Mouse (Mus musculus) kidney, embryonic 14.5 days (tissue): ENCODE measurements around the gene Pttg1ip. TPM values are rescaled to one million over a fixed set of nuclear protein-coding genes. Genes with fewer than 3 reads are reported as not detected.

ENCODE experiments used
- ATAC-seq: fragments of 200-750 bp; cut with Nextera tagmentation; 2 replicates; pipeline ENCODE4 v1.8.0; 2017; ENCODE audit warnings: moderate number of reproducible peaks, mild to moderate bottlenecking, moderate TSS enrichment, moderate library complexity; ENCODE audit not compliant: low FRiP score, low TSS enrichment
- H3K27ac ChIP-seq: fragments of 300-500 bp; sonication (generic); 2 replicates; pipeline ENCODE4 v1.5.1; 2014; ENCODE audit warnings: low read depth, mild to moderate bottlenecking, low read length, moderate library complexity, mixed read lengths
- H3K27me3 ChIP-seq: fragments of 300-500 bp; sonication (generic); 2 replicates; pipeline ENCODE4 v1.6.1; 2014; ENCODE audit warnings: mild to moderate bottlenecking, low read length; ENCODE audit not compliant: control insufficient read depth, insufficient read depth
- H3K36me3 ChIP-seq: fragments of 300-500 bp; sonication (generic); 2 replicates; pipeline ENCODE4 v1.6.1; 2014; ENCODE audit warnings: low read length, mixed read lengths; ENCODE audit not compliant: control insufficient read depth, insufficient read depth
- H3K4me1 ChIP-seq: fragments of 300-500 bp; sonication (generic); 2 replicates; pipeline ENCODE4 v1.6.1; 2014; ENCODE audit warnings: low read length, mixed read lengths; ENCODE audit not compliant: control insufficient read depth, insufficient read depth
- H3K4me2 ChIP-seq: fragments of 300-500 bp; sonication (generic); replicated peaks from 2 replicates; pipeline ENCODE4 v1.6.1; 2014; ENCODE audit warnings: low read depth, mild to moderate bottlenecking, low read length
- H3K4me3 ChIP-seq: fragments of 300-500 bp; sonication (generic); 2 replicates; pipeline ENCODE4 v1.5.1; 2014; ENCODE audit warnings: mild to moderate bottlenecking, low read length
- H3K9ac ChIP-seq: fragments of 300-500 bp; sonication (generic); 2 replicates; pipeline ENCODE4 v1.6.1; 2014; ENCODE audit warnings: low read depth, mild to moderate bottlenecking, low read length, moderate library complexity
- H3K9me3 ChIP-seq: fragments of 300-500 bp; sonication (generic); 2 replicates; pipeline ENCODE4 v1.6.1; 2016; ENCODE audit warnings: low read length; ENCODE audit not compliant: control insufficient read depth
- whole genome bisulfite sequencing: fragments of 180-500 bp; shearing (Covaris S2); extraction: QIAGEN DNeasy Blood & Tissue Kit; methylation state at CpG from one replicate; pipeline ENCODE4 v1.1.7; 2014; 5-methylcytosine and 5-hydroxymethylcytosine counted together
- polyA plus RNA-seq: library from polyadenylated mRNA; unstranded; fragments of >200 nt; fragmentation: Nextera tagmentation; extraction: Ambion mirVana; gene quantifications from 2 replicates; pipeline ENCODE4 v1.2.1, GENCODE M21; 2014

Gene Pttg1ip
- polyA plus RNA-seq, 1 experiment from 2014 or later: 144 TPM

- Histone ChIP-seq H3K4me2 (no peak overlapping the region), H3K4me1 (no peaks in the 10 kb centered on the region), H3K36me3 (peaks cover 70% of the 10 kb centered on the region), H3K9me3 (no peaks in the 10 kb centered on the region), H3K27ac (no peak overlapping the region), H3K4me3 (no peak overlapping the region), H3K9ac (no peak overlapping the region), H3K27me3 (no peaks in the 10 kb centered on the region)
- 92% methylated on average over 2 of the region's 2 CpGs for WGBS
- ATAC-seq: no peak
Observed at GRCm38 (mm10) chr10:77596060-77596459, 14.5 kb downstream of the Pttg1ip start.

- H3K9me3 ChIP-seq: no peaks in the 10 kb centered on the region
- 60% methylated on average over 4 of the region's 4 CpGs for WGBS
Observed at GRCm38 (mm10) chr10:77603021-77603420, 21.5 kb downstream of the Pttg1ip start.

GRCm38 (mm10) chr10:77604111-77604510 lies 22.6 kb downstream of the Pttg1ip start:
- no peak overlapping the region for H3K4me2 ChIP-seq
- no peak overlapping the region for H3K9ac ChIP-seq
- WGBS: 92% methylated on average over 6 of the region's 6 CpGs
- H3K36me3 ChIP-seq: peaks cover 2% of the 10 kb centered on the region
- peaks cover 8% of the 10 kb centered on the region; the same call in 1 of the 2 replicates for H3K4me1 ChIP-seq
- no peak overlapping the region for H3K27ac ChIP-seq
- H3K27me3 ChIP-seq: no peaks in the 10 kb centered on the region
- no peak for ATAC-seq
- no peaks in the 10 kb centered on the region for H3K9me3 ChIP-seq
- no peak overlapping the region for H3K4me3 ChIP-seq

More at GRCm38 (mm10) chr10:77603021-77603420, 21.5 kb downstream of the Pttg1ip start:
- Histone ChIP-seq H3K27me3 (no peaks in the 10 kb centered on the region), H3K4me2 (no peak overlapping the region), H3K9ac (no peak overlapping the region), H3K27ac (no peak overlapping the region), H3K36me3 (peaks cover 13% of the 10 kb centered on the region), H3K4me1 (peaks cover 8% of the 10 kb centered on the region; the same call in 1 of the 2 replicates), H3K4me3 (no peak overlapping the region)
- ATAC-seq: no peak

GRCm38 (mm10) chr10:77604958-77605357 lies 23.4 kb downstream of the Pttg1ip start:
- Histone ChIP-seq H3K27ac (no peak overlapping the region), H3K9me3 (no peaks in the 10 kb centered on the region), H3K4me2 (no peak overlapping the region), H3K9ac (no peak overlapping the region), H3K4me1 (peaks cover 8% of the 10 kb centered on the region; the same call in 1 of the 2 replicates), H3K36me3 (peaks cover 7% of the 10 kb centered on the region; the same call in 1 of the 2 replicates), H3K4me3 (no peak overlapping the region), H3K27me3 (no peaks in the 10 kb centered on the region)
- WGBS: 84% methylated on average over 5 of the region's 5 CpGs
- no peak for ATAC-seq

GRCm38 (mm10) chr10:77605368-77605767 lies 23.8 kb downstream of the Pttg1ip start:
- H3K9me3 ChIP-seq: no peaks in the 10 kb centered on the region
- WGBS: 17% methylated on average over 1 of the region's 1 CpGs
- H3K4me2 ChIP-seq: peak overlapping the region; percentile 93
- no peaks in the 10 kb centered on the region for H3K27me3 ChIP-seq
- peaks cover 11% of the 10 kb centered on the region for H3K36me3 ChIP-seq
- peak; percentile 24; the same call in 1 of the 2 replicates for ATAC-seq
- H3K9ac ChIP-seq: peak overlapping the region; percentile 84; the same call in 1 of the 2 replicates
- peak overlapping the region; percentile 97 for H3K27ac ChIP-seq
- H3K4me3 ChIP-seq: peak overlapping the region; percentile 83
- peaks cover 8% of the 10 kb centered on the region; the same call in 1 of the 2 replicates for H3K4me1 ChIP-seq

GRCm38 (mm10) chr10:77605908-77606826 lies 24.6 kb downstream of the Pttg1ip start, which contains the start of the genes Sumo3 and Gm49325:
Gene Sumo3, plus strand, starts transcription at chr10:77606097.
Gene Gm49325, plus strand, starts transcription at chr10:77606197.
- ATAC-seq: peak; percentile 88
- Histone ChIP-seq H3K4me3 (peak within 1 kb of the TSS; percentile 83), H3K27ac (peak within 1 kb of the TSS; percentile 97), H3K27me3 (no peaks in the 10 kb centered on the region), H3K36me3 (peaks cover 19% of the 10 kb centered on the region), H3K4me1 (peaks cover 8% of the 10 kb centered on the region; the same call in 1 of the 2 replicates), H3K9me3 (no peaks in the 10 kb centered on the region), H3K9ac (peak within 1 kb of the TSS; percentile 84), H3K4me2 (peak within 1 kb of the TSS; percentile 93)
- WGBS: under 1% methylated on average over 108 of the region's 119 CpGs

GRCm38 (mm10) chr10:77606855-77607254 lies 25.3 kb downstream of the Pttg1ip start:
- no peaks in the 10 kb centered on the region for H3K27me3 ChIP-seq
- peak overlapping the region; percentile 97 for H3K27ac ChIP-seq
- no peak; the same call in 1 of the 2 replicates for ATAC-seq
- H3K4me2 ChIP-seq: peak overlapping the region; percentile 93
- peak overlapping the region; percentile 83 for H3K4me3 ChIP-seq
- 40% methylated on average over 7 of the region's 7 CpGs for WGBS
- peak overlapping the region; percentile 84 for H3K9ac ChIP-seq
- H3K36me3 ChIP-seq: peaks cover 26% of the 10 kb centered on the region
- no peaks in the 10 kb centered on the region for H3K9me3 ChIP-seq
- H3K4me1 ChIP-seq: peaks cover 8% of the 10 kb centered on the region; the same call in 1 of the 2 replicates

- WGBS: 61% methylated on average over 5 of the region's 5 CpGs
- no peak for ATAC-seq
- 0 out of 2 replicates have a peak overlapping the region, but pooled peaks have one; percentile 17 for H3K27ac ChIP-seq
- H3K9me3 ChIP-seq: no peaks in the 10 kb centered on the region
- H3K27me3 ChIP-seq: no peaks in the 10 kb centered on the region
- peak overlapping the region; percentile 93 for H3K4me2 ChIP-seq
- H3K36me3 ChIP-seq: peaks cover 30% of the 10 kb centered on the region
- peak overlapping the region; percentile 83 for H3K4me3 ChIP-seq
- H3K4me1 ChIP-seq: peaks cover 8% of the 10 kb centered on the region; the same call in 1 of the 2 replicates
- H3K9ac ChIP-seq: peak overlapping the region; percentile 84; the same call in 1 of the 2 replicates
Observed at GRCm38 (mm10) chr10:77607441-77607840, 25.9 kb downstream of the Pttg1ip start.
